Mouse (Mus musculus): ENCODE results near the gene Cyth1.

The Cyth1 gene

DNA sequence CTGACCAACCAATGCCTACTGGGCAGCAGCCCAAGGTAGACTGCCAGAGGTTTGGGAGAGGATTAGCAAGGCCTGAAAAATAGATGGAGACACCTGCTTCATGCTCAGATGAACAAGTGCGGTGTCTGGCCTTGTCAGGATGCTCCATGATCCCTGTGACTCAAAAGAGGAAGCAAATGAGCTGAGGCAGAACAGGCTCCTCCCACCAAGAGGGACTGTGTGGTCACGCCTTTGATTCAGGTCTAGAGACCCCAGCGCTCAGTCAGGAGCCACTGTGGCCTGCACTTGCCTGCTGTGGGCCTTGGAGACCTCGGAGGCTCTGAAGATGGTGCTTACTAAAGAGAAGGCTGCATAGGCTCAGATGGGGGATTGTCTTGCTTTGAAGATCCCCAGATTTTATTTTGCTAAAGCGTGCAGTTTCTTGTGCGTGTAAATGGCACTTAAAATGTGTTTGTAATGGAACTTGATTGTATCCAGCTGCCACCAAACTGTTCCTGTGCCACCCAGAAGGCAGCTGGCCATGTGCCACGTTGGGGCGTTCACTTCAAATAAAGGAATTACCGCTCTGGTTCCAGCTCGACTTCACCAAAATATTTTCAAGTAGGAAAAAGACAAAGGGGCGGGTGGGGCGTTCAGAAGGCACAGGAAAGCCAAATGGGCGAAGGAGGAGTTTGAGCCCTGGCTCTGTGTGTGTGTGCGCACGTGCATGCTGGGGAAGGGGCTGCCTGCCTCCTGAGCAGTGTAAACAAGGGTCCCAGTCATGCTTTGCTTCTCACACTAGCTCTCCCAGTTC lies 6.0 kb upstream of the Cyth1 start:
- no peak for DNase-seq (ENCODE audit: low read depth)

DNA sequence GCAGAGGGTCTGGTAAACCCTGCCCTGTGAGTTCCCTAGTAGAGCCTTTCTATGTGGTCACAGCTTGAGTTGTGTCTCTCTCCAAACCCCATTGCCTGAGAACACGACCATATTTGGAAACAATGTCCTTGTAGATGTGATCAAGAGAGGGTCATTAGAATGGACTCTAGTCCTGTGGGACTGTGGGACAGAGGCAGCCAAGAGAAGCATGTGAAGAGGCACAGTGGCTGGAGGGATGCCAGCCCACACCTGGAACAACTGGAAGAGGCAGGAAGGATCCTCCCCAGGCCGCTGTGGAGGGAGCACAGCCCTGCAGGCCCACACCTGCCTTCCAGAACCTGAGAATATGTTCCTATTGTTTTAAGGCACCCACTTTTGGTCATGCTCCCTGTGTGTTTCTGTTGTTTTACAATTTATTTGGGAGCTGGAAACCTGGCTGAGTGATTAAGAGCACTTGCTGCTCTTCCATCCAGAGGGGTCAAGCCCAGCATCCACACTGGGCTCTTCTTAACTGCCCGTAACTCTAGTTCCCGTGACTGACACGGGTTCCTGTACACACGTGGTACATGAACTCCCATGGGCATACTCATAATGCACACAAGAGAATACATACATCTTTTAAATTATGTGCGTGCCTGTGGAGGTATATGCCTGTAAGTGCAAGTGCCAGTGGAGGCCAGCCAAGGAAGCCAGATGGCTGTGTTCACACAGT lies 5.2 kb upstream of the Cyth1 start:
- no peak for DNase-seq (ENCODE audit: low read depth)

DNA sequence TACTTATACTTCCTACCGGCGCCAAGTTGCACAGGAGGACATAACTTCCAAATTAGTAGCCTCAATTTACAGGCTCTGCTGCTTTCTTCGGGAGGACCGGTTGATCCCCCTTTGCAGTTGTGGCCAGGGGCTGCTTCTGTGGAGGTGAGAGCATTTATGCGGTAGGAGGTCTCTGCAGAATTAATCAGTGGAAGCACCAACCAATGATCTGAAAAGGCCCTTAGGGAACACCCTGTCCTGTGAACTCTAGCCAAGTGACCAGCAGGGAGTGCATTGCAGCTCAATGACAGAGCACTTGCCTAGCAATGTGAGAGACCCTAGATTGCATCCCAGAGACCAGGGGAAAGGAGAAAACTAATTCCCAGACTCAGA lies 606 bp upstream of the Cyth1 start:
- no peak for DNase-seq (ENCODE audit: low read depth)

DNA sequence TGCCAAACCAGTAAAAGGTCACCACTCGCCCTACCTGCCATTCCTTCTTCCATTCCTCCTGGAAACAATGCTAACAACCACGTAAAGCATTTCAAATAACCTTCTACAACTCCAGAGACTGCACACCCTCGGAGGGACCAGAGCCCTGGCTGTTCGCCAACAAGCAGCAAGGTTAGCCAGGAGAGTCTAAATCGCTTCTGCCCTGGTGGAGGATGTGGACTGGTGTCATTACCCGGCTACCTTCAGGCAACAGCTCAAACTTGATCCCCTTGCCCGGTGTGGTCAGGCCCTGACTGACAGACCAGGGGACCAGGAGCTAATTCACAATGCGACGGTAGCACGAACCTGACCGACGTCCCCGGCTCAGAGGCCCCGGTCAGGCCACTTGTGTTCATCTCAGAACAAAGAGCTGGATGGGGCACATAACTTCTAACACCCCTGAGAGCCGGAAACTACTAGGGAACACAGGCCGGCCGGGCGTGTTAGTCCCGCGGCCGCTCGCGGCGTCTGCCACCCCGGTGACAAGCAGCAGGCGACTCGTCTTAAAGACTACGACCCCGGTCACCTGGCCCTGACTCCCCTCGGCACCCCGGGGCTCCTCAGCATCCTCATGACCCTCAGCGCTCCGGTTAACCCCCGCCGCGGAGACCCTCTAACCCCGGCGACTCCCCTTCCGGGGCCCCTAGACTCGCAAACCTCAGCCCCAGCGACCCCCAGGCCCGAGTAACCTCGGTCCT lies 865 bp downstream of the Cyth1 start:
- peak; percentile 73 for DNase-seq (ENCODE audit: low read depth)

DNA sequence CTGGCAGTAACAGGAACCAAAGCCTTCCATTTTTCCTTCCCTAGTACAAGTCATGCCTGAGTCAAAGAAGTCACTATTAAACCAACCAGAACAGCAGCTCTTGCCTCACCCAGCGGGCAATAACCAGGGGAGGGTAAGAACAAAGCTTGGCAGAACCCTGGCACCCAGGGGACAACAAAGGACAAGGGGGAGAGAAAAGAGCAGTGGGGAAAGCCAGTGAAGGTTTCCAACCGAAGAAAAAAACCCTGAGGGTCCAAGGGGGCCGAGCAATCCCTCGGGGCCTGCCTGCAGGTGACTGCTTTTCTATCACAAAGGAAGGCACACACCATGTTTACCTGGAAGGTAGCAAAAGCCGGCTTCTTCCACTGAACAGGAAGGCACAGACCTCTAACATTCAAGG lies 1.7 kb downstream of the Cyth1 start:
- DNase-seq (ENCODE audit: low read depth) = peak; percentile 50

DNA sequence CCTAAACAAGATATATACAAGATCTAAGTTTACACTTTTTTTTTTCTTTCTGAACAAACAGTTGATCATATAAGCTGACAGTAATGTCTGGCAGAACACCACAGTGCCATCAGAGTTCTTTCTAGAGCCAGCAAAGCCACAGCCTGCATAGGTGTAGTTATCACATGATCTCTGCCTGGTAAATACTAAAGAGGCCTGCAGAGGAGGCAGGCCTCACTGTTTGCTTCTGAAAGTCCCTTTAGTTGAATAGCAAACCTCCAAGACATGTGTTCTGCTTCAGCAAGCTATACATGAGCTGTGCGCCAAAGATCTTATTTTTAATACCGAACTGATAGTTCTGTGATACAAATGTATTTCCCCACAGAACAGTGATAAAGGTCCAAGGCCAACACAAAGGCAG lies 3.3 kb downstream of the Cyth1 start:
- peak; percentile 86 for DNase-seq (ENCODE audit: low read depth)

DNA sequence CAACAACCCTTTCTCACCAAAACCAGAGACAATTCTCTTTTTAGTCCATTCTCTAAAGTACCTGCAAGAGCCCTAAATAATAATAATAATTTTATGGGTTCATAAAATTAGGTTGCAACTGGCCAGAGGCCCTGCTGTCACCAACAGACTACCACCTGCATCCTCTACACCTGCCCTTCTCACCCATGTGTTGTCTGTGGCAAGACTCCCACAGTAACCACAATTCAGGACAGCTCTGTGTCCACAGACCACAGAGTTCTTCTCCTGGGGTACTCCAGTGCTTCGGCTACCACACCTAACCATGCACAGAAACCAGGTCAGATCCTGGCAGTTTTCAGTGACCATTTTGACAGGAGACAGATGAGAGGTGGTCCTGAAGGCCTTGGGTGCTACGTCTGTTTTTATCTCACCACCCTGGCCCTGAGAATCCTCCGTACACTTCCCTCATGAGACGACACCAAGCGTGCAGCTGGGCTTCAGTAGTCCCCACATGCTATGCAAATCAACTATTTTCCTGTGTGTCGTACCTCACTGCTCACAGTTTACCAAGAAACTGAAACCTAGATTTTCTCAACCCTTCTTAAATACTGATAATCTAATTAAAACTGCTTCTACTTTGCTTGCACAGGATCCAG lies 4.6 kb downstream of the Cyth1 start:
- peak; percentile 77 for DNase-seq (ENCODE audit: low read depth)

DNA sequence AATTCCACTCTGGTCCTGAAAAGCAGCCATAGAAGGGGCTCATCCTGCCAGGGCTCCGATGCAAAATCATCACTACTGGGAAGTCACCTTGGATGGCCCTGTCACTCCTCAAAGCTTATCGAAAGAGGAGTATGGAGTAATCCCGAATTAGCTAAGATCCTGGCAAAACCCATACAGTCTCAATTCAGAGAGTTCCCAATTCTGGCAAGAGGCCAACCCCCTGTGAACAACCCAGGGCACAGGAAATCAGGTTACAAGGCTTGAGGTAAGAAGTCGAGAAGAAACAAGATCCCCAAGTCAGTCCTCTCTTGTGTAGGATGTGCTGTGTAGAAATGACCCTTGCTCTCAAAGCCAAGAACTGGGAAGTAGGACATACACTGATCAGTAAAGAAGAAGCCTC lies 5.9 kb downstream of the Cyth1 start:
- peak; percentile 82 for DNase-seq (ENCODE audit: low read depth)

DNA sequence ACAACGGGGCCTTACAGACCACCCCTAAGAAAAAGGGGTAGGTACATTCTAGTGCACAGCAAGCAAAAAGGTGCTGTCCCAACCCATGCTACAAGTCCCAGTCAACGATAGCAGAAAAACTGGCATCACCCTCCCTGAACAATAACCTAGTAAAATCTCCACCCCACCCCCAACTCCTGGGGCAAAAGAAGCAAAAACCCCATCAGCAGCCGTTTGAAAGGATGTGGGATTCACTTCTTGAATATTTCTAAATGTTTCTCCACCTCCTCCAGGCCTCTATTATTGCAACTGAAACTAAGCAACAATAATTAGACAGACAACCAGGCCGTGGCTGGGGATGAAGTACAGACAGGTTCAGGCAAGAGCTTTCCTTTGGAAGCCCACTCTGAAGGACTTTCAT lies 8.0 kb downstream of the Cyth1 start:
- peak; percentile 83 for DNase-seq (ENCODE audit: low read depth)

DNA sequence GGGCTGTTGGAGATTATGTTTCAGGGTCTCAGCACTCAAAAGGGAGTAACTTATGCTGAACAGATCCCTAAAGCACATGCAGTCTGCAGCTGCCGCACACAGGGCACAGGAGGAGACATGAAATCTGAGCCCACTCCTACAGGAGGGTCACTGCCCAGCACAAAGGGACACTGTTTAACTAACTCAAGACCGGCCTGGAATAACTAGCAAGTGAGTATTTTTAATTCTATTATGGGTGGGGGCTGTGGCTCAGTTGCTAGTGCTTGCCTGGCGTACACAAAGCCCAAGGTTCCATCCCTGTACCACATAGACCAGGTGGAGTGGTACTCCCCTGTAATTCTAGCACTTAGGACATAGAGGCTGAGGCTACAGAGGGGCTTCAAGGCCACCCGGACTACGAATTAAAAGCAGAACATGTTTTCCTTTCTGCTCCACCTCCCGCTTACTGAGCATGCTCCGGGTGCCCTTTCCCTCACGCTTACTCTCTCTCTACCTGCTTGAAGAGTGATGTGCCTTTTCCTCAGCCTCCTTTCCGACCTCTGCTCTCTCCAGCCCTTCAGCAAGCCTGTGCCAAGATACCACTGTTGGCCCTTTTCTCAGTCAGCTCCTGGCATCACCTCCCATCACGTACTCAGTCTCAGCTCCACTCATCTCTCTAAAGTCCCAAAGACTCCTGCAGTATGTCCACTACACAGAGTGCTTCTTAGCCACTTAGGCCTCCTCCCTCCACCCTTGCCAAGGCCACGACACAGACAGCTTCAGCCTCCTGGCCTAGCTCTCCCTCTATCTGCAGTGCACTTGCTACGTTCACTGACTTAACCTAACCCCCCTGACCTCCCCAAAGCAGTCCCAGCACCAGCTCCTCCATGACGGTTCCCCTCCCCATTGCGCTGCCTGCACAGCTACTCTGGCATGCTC lies 8.9 kb downstream of the Cyth1 start:
- DNase-seq (ENCODE audit: low read depth) = peak; percentile 56

DNA sequence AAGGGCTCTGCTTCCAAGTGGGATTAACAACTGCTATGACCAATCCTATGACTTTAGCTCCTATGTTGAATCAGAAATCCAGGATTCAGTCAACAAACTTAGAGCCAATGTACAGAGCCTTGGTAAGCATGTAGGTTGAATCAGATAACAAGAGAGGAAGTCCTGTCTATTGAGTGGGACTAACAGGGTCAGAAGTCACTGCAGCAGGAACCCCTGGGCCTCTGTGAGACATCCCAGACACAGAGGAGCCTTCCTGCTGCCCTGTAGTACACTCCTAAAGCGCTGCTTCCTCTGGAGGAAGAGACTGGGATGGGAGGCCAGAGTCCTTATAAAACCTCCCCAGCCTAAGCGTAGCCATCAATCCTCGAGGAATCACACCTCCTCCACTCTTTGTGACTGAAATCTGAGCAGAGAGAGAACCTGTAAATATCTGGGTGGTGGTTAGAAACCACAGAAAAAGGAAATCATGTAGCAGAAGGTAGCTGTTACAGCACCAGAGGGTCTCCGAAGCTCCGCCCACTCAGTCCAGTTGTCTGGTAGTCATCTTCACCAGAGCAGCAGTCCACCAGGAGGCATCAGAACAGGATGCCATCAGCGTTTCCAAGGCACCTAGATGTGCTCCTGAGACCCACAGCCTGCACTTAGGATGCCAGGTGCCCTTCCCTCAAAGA lies 11.7 kb downstream of the Cyth1 start:
- DNase-seq (ENCODE audit: low read depth) = peak; percentile 89

DNA sequence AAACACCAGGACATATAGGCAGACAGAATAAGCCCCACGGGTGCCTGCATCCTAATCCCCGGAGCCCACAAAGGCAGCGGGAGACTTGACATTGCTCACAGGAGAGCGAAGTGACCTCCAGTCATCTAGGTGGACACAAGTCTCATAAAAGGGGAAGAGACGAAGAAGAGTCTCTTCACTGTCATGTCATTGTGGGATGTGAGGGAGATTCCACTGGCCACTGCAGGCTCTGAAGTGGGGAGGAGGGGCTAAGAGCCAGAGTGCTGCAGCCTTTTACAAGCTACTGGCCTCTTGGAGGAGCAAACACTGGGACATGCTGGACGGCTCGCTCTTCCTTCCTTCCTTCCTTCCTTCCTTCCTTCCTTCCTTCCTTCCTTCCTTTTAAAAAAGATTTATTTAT lies 13.5 kb downstream of the Cyth1 start:
- peak; percentile 70 for DNase-seq (ENCODE audit: low read depth)

DNA sequence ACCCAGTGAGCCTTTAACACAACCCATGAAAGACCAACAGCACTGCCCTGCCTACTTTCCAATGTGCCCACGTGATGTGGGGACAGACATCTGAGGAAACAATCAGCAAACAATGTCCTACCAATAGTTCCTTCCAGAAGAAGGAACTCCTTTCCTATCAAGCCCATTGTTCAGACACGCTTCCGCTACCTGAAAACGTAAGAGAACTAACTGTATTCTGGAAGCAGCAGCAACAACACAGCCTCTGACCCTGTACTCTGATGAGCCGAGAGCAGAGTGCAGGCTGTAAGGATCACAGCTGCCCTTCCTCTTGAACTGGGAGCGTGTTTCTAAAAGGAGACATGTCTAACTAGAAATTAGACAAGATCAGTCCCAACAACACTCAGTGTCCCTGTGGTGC lies 13.9 kb downstream of the Cyth1 start:
- DNase-seq (ENCODE audit: low read depth) = no peak

DNA sequence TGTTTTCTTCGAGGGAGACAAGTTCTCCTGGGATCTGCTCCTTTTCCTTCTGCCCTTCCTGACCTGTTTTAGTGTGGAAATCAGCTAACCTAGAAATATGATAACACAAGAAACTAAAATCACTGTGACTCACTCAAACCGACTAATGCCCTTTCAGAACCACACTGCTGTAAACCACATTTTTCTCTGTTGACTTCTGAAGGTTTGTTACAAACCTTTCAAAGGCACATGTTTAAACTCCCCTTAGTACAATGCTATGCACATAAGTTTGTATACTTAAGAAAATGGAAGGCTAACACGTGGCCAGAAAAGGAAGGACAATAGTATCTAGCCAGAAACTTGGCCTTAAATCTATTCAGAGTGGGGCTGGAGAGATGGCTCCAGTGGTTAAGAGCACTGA lies 14.5 kb downstream of the Cyth1 start:
- peak; percentile 64 for DNase-seq (ENCODE audit: low read depth)

DNA sequence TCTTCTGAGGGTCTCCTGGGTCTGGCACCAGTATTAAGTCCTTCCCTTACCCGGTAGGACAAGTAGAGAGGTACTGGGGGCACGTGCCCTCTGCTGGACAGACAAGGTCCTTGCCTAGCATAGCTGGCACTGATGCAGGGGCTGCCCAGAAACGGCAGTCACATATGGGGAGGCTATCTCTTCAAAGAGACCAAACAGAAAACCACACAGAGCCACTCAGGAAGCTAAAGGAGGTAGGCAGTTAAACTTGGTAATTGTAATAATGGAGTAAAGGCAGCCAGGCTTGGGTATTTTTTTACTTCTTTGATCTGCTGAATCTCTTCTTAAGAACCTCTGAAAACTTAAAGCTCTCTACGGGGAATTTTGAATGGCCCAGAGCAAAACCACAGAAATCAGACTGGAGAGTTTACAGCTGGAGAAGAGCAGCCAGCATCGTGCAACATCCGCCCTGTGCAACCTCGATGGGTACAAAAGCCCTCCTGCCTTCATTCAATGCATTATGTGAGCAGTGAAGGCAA lies 16.0 kb downstream of the Cyth1 start:
- DNase-seq (ENCODE audit: low read depth) = peak; percentile 92

DNA sequence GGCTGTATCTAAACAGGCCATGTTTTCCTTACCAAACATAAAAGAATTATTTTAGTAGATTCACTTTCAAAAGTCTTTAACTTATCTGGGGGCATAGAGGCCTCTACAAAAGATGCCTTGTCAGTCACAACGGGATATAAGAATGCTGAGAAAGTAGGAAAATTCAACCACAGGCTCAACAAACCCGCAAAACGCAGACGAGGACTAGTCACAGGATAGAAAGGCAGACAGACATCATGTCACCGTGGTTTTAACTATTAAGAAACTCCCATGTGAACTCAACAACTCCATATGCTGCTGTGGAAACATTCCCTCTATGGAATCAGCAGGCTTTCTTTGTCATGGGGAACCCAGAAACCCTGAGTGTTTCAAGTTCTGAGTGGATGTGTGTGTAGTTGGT lies 18.5 kb downstream of the Cyth1 start:
- peak; percentile 73 for DNase-seq (ENCODE audit: low read depth)

DNA sequence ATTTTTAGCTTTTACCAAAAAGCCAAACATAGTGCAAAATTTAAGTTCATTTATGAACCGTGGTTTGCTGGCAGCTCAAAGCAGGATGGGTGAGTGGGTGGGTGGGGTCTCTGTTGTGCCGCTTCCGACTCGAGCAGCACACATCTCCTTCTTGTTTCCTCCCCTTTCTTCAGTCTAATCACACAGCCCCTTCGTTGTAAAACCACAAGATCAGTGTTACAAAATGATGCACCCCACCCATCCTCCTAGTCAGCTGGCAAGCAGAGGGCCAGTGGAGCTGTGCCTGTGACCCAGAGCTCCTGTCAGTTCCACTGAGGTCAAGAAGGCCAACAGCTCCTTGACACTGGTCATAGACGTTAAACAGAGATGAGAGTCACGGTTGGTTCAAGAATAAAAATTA lies 20.7 kb downstream of the Cyth1 start:
- DNase-seq (ENCODE audit: low read depth) = peak; percentile 84

DNA sequence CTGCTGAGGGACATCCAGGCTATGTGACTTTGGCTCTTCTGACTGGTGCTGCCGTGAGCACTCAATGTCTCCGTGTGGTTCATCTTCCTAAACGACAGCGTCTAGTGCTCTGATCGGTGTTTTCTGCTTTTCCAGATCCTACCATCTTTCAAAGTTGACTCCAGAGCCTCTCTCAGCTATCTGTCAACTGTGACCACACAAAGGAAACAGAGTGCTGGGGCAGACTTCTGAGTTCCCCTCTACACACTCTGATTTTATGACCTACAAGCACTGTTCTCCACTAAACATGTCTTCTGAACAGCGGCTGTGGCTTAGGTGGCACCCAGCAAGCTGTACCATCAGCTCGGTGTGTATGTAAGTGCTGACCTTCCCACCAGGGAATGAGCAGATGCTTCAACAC lies 21.5 kb downstream of the Cyth1 start:
- peak; percentile 75 for DNase-seq (ENCODE audit: low read depth)

DNA sequence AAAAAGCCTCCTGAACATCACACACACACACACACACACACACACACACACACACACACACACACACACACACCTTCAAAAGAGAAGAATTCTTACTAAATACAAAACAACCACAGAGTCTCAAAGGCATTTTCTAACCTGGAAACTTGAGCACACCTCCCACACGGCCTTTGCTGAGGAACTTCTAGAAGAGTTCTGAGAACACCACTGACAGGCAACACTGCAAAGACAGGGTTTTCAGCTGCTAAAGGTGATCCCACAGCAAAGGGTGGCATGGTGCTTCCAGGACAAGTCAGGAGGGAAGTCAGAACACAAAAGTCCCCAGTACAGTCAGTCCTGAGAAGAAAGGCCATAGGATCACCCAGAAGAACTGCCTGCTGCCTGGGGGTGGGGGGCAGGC lies 22.5 kb downstream of the Cyth1 start:
- DNase-seq (ENCODE audit: low read depth) = peak; percentile 77

DNA sequence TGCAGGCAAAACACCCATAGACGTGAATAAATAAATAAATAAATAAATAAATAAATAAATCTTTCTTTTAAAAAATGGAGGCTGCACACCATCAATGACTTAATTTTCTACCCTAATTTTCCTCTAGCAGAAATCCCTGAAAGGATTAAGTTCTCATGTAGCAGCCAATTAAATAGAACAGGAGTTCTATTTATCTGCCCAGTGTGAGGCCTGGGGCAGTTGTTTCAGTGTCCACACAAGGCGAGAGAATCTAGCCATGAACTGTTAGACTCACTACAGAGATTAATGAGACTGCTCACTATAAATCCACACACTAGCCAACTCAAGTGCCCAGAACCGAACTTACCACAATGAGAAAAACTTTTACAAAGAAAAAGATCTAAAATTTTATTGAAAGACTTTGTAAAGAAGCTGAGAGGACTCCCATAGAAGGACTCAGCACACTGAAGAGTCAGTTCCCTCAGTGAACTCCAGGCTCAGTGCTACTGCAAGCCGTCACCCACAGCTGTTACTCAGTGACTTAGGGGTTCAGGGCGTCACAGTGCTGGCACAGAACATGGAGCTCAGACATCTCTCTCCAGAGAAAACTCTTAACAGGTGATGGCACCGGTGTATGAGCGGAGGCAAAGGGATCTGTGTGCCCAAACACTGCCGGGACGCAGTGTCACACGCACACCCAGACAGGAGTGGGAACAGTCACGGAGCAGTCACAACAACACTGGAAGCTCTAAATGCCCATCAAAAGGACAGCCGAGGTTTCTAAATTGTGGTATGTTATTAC lies 23.1 kb downstream of the Cyth1 start:
- DNase-seq (ENCODE audit: low read depth) = peak; percentile 67

All from induced T-regulatory cell, adult 2 months (primary cell).